Mouse (Mus musculus): ENCODE data around the gene Tbc1d10c. TPM values are rescaled to one million over a fixed set of nuclear protein-coding genes. Genes with fewer than 3 reads are reported as not detected.
A peak's percentile ranks its signal among the peaks of the same experiment; 100 is the strongest.

Tbc1d10c gene
- polyA plus RNA-seq, 1 experiment from 2014 or later: 3.9 TPM

DNA sequence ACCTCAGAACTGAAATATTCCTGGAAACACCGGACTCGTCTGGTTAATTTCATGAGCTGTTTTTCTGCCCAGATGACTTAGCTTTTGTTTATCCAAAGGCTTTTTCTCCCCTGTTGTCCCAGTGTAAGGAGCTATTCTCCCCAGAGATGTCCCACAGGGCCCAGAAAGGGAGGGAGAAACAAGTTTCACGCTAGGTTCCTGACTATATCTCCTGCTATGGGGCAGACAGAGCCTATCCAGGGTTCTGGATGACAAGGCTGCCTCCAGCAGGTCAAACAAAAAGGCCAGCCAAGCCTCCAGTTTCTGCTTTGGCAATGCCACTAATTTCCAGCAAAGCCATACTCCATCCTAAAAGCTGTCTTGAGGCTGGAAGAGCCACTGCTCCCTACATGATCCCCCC, 26.8 kb upstream of the Tbc1d10c start:
- no peaks in the 10 kb centered on the region for H3K27me3 ChIP-seq (ENCODE audit: insufficient read depth, low read length)
- H3K9ac ChIP-seq (ENCODE audit: low read depth, low read length): no peak overlapping the region
- no peaks in the 10 kb centered on the region for H3K9me3 ChIP-seq (replicated peaks; ENCODE audit: low read length)
- ATAC-seq (replicated peaks; ENCODE audit: low FRiP score, low read depth) (no peak), DNase-seq (ENCODE audit: low spot score) (no peak)
- no peaks in the 10 kb centered on the region for H3K36me3 ChIP-seq (ENCODE audit: insufficient read depth, low read length)
- WGBS: 50% methylated on average over 3 of the region's 3 CpGs
- H3K4me1 ChIP-seq (replicated peaks; ENCODE audit: insufficient read depth, low read length): peaks cover 46% of the 10 kb centered on the region
- 0 out of 2 replicates have a peak overlapping the region, but pooled peaks have one; percentile 6 for H3K27ac ChIP-seq
- H3K4me2 ChIP-seq (ENCODE audit: low read length): no peak overlapping the region
- no peak for TF ChIP-seq CTCF (IDR thresholded peaks at IDR 0.05; ENCODE audit: low read depth)
- H3K4me3 ChIP-seq (replicated peaks; ENCODE audit: low read depth, low read length): no peak overlapping the region

DNA sequence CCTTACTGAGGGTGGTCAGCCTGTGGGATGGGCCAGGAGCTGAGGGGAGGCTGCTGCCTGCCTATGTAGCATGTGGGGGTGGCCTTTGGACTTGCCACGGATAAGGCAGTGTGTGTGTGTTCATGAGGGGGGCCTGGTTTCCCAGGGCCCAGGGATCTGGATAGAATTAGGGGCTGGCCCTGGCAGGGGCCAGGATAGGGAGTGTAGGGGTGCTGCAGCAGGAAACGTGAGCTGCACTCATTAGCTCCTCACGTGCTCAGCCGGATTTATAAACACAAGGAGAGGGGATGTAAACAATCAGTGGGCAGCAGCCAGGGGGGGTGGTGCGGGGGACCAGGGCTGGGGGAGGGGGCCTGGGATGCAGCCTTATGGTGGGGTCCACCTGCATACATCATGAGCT, 26.1 kb upstream of the Tbc1d10c start:
- Histone ChIP-seq H3K27me3 (ENCODE audit: insufficient read depth, low read length) (no peaks in the 10 kb centered on the region), H3K4me1 (replicated peaks; ENCODE audit: insufficient read depth, low read length) (peaks cover 48% of the 10 kb centered on the region), H3K36me3 (ENCODE audit: insufficient read depth, low read length) (no peaks in the 10 kb centered on the region), H3K9me3 (replicated peaks; ENCODE audit: low read length) (no peaks in the 10 kb centered on the region), H3K4me3 (replicated peaks; ENCODE audit: low read depth, low read length) (no peak overlapping the region), H3K4me2 (ENCODE audit: low read length) (peak overlapping the region; percentile 95; the same call in 1 of the 2 replicates), H3K9ac (ENCODE audit: low read depth, low read length) (no peak overlapping the region), H3K27ac (no peak overlapping the region)
- no peak for DNase-seq (ENCODE audit: low spot score)
- WGBS: 19% methylated on average over 5 of the region's 5 CpGs
- ATAC-seq (replicated peaks; ENCODE audit: low FRiP score, low read depth): no peak
- no peak for TF ChIP-seq CTCF (IDR thresholded peaks at IDR 0.05; ENCODE audit: low read depth)

DNA sequence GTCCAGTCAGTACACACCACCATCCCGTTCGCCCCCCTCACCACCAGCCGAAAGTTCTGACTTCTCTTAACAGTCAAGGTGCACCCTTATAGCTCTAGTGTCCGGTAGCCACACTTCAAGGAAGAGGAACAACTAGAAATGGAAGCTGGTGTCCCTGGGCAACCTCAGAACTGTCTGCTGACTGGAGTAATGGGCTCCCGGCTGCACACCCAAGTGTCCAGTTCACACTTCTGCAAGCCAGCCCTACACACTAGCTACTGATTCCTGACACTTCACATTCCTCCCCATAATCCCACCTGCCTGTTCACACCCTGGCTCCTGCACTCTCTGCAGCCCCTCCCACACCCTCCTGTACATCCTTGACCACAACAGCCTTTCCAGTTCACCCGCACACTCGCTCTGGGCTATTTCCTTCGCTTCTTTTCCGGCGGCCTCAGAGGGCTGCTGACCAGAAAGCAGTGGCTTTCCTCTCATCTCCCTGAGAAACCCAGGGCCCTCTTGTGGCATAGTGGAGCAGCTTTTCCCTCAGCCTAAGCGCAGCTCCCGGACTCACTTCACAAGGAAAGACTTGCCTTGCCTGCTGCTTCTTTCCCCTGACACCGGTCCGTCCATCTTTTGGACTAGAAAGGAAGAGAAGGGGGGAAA, 25.1 kb upstream of the Tbc1d10c start:
- H3K9ac ChIP-seq (ENCODE audit: low read depth, low read length): no peak overlapping the region
- no peaks in the 10 kb centered on the region for H3K9me3 ChIP-seq (replicated peaks; ENCODE audit: low read length)
- no peaks in the 10 kb centered on the region for H3K36me3 ChIP-seq (ENCODE audit: insufficient read depth, low read length)
- peak overlapping the region; percentile 97 for H3K27ac ChIP-seq
- ATAC-seq (replicated peaks; ENCODE audit: low FRiP score, low read depth) (no peak), DNase-seq (ENCODE audit: low spot score) (peak; percentile 91)
- peak overlapping the region; percentile 95 for H3K4me2 ChIP-seq (ENCODE audit: low read length)
- TF ChIP-seq CTCF (IDR thresholded peaks at IDR 0.05; ENCODE audit: low read depth): peak; percentile 71
- peaks cover 44% of the 10 kb centered on the region for H3K4me1 ChIP-seq (replicated peaks; ENCODE audit: insufficient read depth, low read length)
- WGBS: 16% methylated on average over 14 of the region's 14 CpGs
- no peaks in the 10 kb centered on the region for H3K27me3 ChIP-seq (ENCODE audit: insufficient read depth, low read length)
- H3K4me3 ChIP-seq (replicated peaks; ENCODE audit: low read depth, low read length): no peak overlapping the region

DNA sequence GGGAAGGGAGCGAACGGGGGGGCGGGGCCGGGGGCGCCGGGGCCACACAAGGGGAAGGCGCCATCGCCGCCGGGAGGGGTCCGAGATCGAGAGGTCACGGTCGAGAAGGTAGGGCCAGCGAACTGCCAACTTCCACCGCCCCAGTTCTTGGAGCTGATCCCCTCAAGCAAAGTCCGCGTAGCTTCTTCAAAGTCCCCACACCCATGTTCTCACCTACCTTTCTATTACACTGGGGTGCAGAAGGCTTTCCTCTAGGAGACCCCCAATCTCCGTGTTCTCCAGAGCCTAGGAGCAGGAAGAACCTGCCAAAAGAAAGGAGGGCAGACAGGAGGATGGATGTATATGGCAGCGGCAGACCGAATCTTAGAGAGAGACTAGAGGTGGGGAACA, 24.4 kb upstream of the Tbc1d10c start:
- no peaks in the 10 kb centered on the region for H3K36me3 ChIP-seq (ENCODE audit: insufficient read depth, low read length)
- H3K4me2 ChIP-seq (ENCODE audit: low read length): peak overlapping the region; percentile 95
- H3K9me3 ChIP-seq (replicated peaks; ENCODE audit: low read length): no peaks in the 10 kb centered on the region
- no peak for TF ChIP-seq CTCF (IDR thresholded peaks at IDR 0.05; ENCODE audit: low read depth)
- no peaks in the 10 kb centered on the region for H3K27me3 ChIP-seq (ENCODE audit: insufficient read depth, low read length)
- under 1% methylated on average over 19 of the region's 21 CpGs for WGBS
- peak overlapping the region; percentile 91 for H3K4me3 ChIP-seq (replicated peaks; ENCODE audit: low read depth, low read length)
- ATAC-seq (replicated peaks; ENCODE audit: low FRiP score, low read depth): no peak
- H3K9ac ChIP-seq (ENCODE audit: low read depth, low read length): peak overlapping the region; percentile 98
- peaks cover 37% of the 10 kb centered on the region for H3K4me1 ChIP-seq (replicated peaks; ENCODE audit: insufficient read depth, low read length)
- peak; percentile 28 for DNase-seq (ENCODE audit: low spot score)
- peak overlapping the region; percentile 97 for H3K27ac ChIP-seq

DNA sequence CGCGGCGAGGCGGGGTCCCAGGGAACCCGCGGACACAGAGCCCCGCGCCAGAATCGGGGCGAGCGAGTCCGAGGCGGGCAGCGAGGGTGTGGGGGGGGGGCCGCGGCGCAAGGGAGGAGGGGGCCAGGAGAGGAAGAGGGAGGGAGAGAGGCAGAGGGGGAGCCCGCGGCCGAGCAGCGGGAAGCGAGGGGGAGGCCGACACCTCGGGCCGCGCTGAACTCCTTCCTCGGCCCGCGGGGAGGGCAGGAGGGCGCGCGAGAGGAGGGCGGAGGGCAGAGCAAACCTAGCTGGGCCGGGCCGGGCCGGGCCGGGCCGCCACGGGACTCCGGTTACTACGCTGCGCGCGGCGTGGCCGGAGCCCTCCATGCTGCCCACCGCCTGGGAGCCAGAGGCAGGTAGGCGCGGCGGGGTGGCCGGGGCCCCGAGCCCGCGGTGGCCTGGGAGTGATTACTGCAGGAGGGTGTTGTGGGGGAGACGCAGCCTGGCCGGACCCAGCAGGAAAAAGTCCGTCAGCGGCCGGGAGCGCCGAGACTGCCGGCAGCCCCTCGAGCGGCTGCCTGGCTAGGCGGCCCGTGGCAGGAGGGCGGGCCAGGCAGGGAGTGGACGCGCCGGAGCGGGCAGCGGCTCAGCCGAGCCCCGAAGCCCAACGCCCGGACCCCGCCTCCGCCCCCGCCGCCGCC, 23.8 kb upstream of the Tbc1d10c start:
- H3K4me3 ChIP-seq (replicated peaks; ENCODE audit: low read depth, low read length): peak overlapping the region; percentile 91
- no peaks in the 10 kb centered on the region for H3K27me3 ChIP-seq (ENCODE audit: insufficient read depth, low read length)
- no peak for TF ChIP-seq CTCF (IDR thresholded peaks at IDR 0.05; ENCODE audit: low read depth)
- peak; percentile 60 for DNase-seq (ENCODE audit: low spot score)
- no peaks in the 10 kb centered on the region for H3K36me3 ChIP-seq (ENCODE audit: insufficient read depth, low read length)
- peak overlapping the region; percentile 95 for H3K4me2 ChIP-seq (ENCODE audit: low read length)
- peak overlapping the region; percentile 98 for H3K9ac ChIP-seq (ENCODE audit: low read depth, low read length)
- no peaks in the 10 kb centered on the region for H3K9me3 ChIP-seq (replicated peaks; ENCODE audit: low read length)
- peaks cover 32% of the 10 kb centered on the region for H3K4me1 ChIP-seq (replicated peaks; ENCODE audit: insufficient read depth, low read length)
- ATAC-seq (replicated peaks; ENCODE audit: low FRiP score, low read depth): peak; percentile 25; the same call in 1 of the 2 replicates
- WGBS: under 1% methylated on average over 60 of the region's 81 CpGs
- H3K27ac ChIP-seq: peak overlapping the region; percentile 97

DNA sequence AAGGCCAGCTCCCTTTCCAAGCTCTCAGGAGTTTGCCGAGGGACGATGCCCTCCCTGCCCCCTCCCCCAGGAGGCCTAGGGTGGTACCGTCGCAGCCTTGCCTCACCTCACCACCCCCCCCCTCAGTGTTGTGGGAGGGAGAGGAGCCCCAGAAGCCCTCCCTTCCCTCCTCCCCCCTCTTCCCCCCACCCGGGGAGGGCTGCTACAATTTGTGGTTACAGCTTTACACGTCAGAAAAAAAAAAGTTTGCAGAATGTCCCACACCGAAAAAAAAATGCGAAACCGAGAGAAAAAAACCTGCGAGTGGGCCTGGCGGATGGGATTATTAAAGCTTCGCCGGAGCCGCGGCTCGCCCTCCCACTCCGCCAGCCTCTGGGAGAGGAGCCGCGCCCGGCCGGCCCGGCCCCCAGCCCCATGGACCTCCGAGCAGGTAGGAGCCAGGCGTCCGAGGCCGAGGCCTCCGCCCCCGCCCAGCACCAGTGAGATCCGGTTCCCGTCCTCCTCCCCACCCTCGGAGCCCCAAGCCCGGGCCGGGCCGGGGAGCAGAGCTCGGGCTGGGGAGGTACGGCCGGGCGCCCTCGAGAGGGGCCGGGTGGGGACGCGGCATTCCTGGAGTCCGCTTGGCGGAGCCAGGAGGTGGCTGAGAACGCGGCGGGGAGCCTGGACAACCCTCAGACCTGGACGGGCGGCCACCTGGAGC, 23.1 kb upstream of the Tbc1d10c start, which contains the start of the genes Clcf1 and AC109138.7:
Gene Clcf1, plus strand, starts transcription at position 168 of the 700 bp plus-strand sequence.
Gene AC109138.7, plus strand, starts transcription at position 287 of the 700 bp plus-strand sequence.
- no peak for TF ChIP-seq CTCF (IDR thresholded peaks at IDR 0.05; ENCODE audit: low read depth)
- ATAC-seq (replicated peaks; ENCODE audit: low FRiP score, low read depth): peak; percentile 58
- H3K27me3 ChIP-seq (ENCODE audit: insufficient read depth, low read length): no peaks in the 10 kb centered on the region
- peak; percentile 58 for DNase-seq (ENCODE audit: low spot score)
- H3K4me3 ChIP-seq (replicated peaks; ENCODE audit: low read depth, low read length): peak within 1 kb of the TSS; percentile 91
- H3K9me3 ChIP-seq (replicated peaks; ENCODE audit: low read length): no peaks in the 10 kb centered on the region
- H3K27ac ChIP-seq: peak within 1 kb of the TSS; percentile 97
- H3K4me1 ChIP-seq (replicated peaks; ENCODE audit: insufficient read depth, low read length): peaks cover 31% of the 10 kb centered on the region
- H3K4me2 ChIP-seq (ENCODE audit: low read length): peak within 1 kb of the TSS; percentile 95
- H3K36me3 ChIP-seq (ENCODE audit: insufficient read depth, low read length): no peaks in the 10 kb centered on the region
- peak within 1 kb of the TSS; percentile 98 for H3K9ac ChIP-seq (ENCODE audit: low read depth, low read length)
- under 1% methylated on average over 48 of the region's 49 CpGs for WGBS

All from kidney, postnatal 0 days (tissue).